Mouse (Mus musculus): ENCODE measurements at regions not wholly inside any gene's neighbourhood (a gene's known extent, or its start where the extent isn't known, plus 50 kb on each side); places are given as distances from the start of the nearest gene placed in this dataset.

GRCm38 (mm10) chr6:31061813-31062212 lies 102.9 kb upstream of the Klf14 start:
- in situ Hi-C loops (cut with MboI, MseI), result no loop called here

DNA sequence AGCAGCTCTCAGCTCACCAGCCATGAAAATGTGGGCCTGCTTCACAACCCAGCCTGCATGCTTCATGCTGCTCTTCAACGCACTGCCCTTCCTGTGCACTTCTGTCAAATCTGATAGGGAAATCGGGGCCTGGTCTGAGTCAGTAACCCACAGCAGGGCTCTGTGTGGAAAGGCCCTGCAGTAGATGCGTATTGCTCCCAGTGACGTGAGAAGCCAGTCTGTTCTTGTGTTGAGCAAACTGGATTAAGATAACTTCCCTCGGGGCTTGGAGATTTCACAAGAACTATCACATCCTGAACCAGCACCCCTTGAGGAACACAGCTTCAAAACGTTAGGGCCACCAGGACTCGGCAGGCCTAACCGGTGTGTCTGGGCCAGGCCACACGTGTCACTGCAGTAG lies 106.5 kb upstream of the Klf14 start:
- in situ Hi-C loops (cut with MboI, MseI), result no loop called here

DNA sequence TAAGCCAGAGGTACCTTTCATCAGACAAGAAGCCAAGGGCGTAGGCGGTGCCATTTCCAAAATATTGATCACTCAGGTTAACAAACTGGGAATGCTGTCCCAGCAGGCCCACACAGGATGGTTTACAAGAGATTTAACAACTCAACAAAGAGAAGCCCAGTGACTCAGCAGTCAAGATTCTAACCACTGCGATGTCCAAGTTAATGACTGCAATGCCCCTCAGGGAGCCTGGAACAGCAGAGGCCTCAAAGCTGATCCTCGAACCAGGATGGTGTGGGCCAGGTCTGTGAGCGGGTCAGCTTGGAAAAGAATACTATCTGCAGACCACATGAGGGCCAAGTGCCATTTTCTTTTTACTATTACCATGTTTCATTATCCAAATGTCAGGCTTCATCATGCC lies 108.0 kb upstream of the Klf14 start:
- in situ Hi-C loops (cut with MboI, MseI), result no loop called here

DNA sequence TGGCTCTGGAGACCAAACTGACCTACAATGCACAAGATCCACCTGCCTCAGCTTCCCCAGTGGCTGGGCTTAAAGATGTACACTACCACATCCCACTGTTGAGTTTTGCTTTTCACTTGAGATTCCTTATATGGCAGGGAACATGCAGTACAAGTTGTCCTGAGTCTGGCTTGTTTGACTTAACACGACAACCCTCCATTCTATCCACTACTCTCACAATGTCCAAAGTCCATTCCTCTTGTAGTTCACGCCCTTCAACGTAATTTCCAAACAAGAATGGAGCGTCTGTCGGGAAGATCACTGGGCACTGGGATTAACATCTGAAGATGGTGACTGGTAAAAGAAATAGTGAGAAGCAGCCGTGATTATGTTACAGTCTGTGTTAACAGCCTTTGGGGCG lies 108.6 kb upstream of the Klf14 start:
- in situ Hi-C loops (cut with MboI, MseI), result no loop called here

DNA sequence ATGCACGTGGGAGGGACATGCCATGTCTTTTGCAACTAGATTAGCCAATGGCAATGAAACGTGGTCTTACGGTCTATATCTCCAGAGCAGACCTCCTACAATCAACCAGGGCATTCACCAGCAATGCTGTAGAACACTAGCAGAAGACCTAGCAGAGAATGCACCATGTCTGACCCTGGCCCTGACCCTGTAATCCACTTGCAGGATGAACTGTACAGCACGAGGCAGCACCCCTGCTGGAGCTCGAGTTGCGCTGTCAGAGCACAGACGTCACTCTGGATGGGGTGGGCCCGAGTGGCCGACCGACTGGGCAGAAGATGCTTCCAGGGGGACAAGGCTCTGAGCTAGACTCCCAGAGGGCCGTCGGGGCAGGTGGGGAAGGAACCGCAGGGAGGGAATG lies 110.4 kb upstream of the Klf14 start:
- in situ Hi-C loops (cut with MboI, MseI), result no loop called here

DNA sequence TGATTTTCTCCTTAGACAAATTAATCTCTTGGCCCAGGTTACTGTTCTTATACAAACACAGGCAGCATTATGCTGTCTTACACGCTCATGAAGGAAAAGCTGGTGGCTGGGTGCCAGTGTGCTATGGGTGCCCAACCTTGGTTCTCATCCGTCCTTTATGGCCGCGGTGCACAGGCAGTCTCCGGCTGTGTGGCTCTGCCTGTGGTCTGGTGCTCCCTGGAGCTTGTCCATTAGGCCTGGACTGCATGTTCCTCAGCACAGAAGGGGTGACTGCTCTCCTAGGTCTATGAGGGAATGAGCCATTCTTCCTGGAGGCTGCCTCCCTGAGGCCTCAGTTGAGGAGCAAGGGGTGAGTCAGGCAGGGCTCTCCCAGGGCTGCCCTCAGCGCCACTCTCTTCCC lies 111.7 kb upstream of the Klf14 start:
- in situ Hi-C loops (cut with MboI, MseI), result no loop called here

GRCm38 (mm10) chr6:31070966-31071365 lies 112.1 kb upstream of the Klf14 start:
- in situ Hi-C loops (cut with MboI, MseI), result no loop called here

- in situ Hi-C loops (cut with MboI, MseI), result no loop called here
These were observed 113.2 kb upstream of the Klf14 start for GRCm38 (mm10) chr6:31072072-31072471.

GRCm38 (mm10) chr6:31072559-31072958 lies 113.7 kb upstream of the Klf14 start:
- in situ Hi-C loops (cut with MboI, MseI), result no loop called here

- in situ Hi-C loops (cut with MboI, MseI), result no loop called here
These were observed 114.5 kb upstream of the Klf14 start for GRCm38 (mm10) chr6:31073338-31073737.

DNA sequence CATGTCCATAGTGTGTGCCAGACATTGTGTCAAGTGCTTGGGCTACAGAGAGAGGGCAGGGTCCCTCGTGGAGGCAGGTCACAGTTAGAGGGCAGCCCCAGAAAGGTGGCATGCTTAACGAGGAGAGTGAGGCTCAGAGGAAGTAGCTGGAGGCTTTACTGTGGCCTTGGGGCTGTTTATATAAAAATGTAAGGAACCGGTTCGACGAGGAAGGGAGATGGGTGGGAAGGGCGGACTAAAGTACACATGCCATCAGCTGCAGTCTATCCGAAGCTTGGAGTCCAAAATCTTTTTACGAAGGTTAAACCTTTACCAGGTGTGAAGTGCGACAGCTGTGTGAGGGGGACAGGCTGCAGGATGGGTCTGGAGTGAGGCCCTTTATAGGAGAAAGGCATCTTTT lies 115.5 kb upstream of the Klf14 start:
- in situ Hi-C loops (cut with MboI, MseI), result no loop called here

DNA sequence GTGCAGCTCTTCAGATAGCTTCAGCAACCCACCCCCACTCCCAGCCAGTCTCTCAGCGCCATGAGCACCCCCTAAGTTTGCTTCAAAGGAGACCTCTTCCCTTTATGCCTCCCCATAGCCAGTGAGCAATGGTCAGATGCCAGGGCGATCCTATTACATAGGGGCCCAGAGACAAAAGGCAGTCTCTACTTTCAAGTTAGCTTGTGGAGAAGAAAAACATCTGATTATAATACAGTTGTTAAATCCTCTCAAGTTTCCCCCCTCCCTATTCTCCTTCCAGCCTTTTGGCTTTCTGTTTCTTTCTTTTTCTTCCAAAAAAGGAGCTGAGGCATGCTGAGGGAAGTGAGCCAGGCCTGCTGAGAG lies 116.3 kb upstream of the Klf14 start:
- in situ Hi-C loops (cut with MboI, MseI), result no loop called here

DNA sequence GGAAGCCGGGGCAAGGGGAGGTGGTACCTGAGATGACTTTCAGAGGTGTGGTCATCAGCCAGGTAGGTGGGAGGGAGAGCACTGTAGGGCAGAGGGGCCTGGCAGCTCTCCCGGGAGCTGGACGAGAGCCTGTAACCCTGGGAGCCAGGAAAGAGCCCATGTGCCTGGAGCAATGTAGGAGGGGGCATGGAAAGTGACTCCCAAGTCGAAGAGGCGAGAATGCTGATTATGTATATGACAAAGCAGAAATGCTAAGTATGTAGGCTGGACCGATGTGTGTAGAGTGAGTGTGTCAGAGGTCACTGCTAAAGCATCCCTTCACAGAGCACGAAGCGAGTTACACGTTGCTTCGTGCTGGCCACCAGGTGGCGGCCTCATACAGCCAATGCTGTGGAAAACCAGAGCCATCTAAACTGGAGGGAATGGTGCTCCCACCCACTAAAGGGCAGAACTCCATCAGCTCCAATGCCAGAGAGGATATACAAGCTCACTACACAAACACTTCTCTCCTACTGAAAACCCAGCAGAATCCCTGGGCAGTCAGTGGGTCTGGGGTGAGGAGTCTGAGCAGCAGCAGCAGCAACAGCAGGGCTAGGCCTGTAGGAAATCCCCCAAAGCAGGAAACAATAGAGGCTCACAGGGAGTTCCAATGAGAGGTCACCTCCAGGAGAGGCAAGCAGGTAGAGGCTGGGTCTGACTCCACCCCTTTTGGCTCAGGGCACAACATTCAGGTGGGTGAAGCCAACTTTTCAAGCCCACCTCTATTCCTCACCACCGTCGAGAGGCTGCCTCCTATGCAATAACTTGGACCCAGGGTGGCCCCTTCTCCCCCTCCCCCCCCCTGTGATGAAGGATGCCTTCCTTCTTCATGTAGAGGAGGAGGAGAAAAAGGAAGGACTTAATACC lies 116.9 kb upstream of the Klf14 start:
- in situ Hi-C loops (cut with MboI, MseI), result no loop called here

DNA sequence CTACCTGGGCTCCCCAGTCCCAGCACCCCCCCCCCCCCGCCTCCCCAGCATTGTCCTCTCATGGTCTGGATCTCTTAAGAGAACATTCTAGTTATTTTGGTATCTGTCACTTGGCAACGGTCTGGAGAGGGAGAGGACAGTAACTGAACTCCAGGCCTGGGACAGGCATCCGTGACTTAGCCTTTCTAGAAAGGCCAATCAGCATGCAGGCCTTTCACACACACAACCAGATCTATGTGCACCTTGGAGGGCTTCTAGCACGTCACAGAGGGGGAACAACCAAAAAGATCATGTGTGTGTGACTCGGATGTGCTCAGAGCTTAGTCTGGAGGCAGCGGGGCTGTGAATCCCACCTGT lies 117.6 kb upstream of the Klf14 start:
- in situ Hi-C loops (cut with MboI, MseI), result no loop called here

DNA sequence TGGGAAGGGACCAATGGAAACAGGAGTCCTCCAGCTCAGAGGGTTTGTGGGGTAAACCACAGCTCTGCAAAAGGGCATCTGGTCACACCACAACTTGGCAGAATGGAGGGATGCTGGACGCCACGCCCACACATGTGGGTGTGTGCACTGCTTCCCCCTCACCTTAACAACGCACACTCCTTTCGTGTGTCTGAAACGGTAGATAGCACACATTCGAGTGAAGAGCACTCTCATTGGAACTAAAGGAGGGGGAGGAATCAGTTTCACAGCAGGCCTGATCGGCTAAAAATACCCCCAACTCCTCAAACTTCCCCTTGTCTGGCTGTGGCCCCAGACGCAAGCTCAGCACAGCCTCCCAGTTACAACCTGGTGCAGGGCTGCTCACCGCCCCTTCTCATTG lies 118.3 kb upstream of the Klf14 start:
- in situ Hi-C loops (cut with MboI, MseI), result no loop called here

DNA sequence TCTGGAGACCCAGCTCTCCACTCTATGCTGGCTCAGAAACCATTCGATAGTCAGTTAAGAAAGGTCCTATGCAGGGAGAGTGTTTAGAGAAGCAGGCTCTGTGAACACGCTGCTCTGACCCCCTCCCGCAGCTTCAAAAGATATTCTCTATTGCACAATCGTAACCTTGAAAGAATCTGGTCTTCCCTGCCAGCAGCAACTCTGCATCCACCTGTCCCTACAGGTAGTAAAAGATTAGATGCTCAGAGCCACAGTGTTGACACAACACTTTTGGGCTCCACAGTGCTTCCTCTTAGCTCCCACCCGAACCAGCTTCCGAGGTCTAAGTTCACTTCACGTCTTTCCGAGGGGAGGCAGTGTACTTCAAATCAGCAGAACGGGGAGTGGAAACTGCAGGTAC lies 118.9 kb upstream of the Klf14 start:
- in situ Hi-C loops (cut with MboI, MseI), result no loop called here

GRCm38 (mm10) chr6:31078413-31078812 lies 119.5 kb upstream of the Klf14 start:
- in situ Hi-C loops (cut with MboI, MseI), result no loop called here

GRCm38 (mm10) chr6:31079586-31080259 lies 120.8 kb upstream of the Klf14 start:
- in situ Hi-C loops (cut with MboI, MseI), result loop anchor here (5.0 kb wide), 1 partner anchor 98 kb away; no protein-coding TSS in a partner anchor

DNA sequence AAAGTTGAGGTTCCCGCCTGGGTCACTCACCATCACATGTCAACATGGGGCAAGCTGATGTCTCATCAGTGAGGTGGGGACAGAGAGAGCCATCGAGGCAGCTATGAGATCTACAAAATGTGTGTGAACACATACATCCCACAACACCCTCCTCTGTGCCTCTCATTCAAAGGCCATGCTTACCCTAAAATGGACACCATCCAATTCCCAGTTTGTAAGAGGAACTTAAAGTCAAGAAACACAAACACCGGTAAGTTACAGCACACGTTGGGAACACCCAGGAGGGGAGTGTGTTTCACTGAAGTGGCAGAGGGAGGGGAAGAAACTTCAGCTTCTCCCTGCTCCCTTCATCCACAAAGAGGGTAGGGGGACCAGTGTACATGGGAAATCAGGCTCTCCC lies 121.4 kb upstream of the Klf14 start:
- in situ Hi-C loops (cut with MboI, MseI), result loop anchor here (5.0 kb wide), 1 partner anchor 97 kb away; no protein-coding TSS in a partner anchor

GRCm38 (mm10) chr6:31080691-31081090 lies 121.8 kb upstream of the Klf14 start:
- in situ Hi-C loops (cut with MboI, MseI), result loop anchor here (5.0 kb wide), 1 partner anchor 97 kb away; no protein-coding TSS in a partner anchor

DNA sequence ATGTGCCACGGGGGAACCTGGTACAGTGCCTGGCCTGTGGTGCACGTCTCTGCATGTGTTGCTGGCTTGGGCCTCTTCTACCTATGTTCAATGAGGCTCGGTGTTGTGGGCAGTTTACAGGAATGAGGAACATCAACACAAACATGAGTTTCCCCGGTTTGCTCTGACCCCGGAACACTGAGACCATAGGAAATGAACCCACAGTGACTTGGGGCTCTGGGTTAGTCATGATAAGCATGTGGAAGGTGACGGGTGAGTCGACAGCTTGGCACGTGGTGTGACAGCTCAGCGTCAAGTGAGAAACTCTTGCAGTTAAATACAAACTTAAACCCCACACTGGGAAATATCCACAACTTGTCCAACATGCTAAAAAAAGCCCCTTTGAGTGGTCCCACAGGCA lies 122.4 kb upstream of the Klf14 start:
- in situ Hi-C loops (cut with MboI, MseI), result loop anchor here (5.0 kb wide), 1 partner anchor 96 kb away; no protein-coding TSS in a partner anchor

DNA sequence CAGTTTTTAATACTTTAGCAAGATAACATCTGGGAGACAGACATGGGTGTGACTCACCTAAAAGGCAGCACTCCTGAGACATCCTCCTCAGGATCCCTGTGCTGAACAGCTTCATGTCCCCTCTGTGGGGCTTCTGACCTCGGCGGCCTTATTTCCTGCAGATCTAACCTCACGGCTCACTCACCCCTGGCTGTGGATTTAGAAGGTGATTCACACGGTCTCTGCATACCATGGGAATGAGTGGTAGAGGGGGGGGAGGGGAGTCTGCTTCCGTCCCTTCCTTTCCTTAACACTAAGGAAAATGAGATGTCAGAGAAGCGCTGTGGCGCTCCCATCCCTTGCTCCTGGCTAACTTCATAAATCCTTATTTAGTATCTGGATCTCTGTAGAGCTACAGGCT lies 123.1 kb upstream of the Klf14 start:
- in situ Hi-C loops (cut with MboI, MseI), result loop anchor here (5.0 kb wide), 1 partner anchor 95 kb away; no protein-coding TSS in a partner anchor

All from T-helper 17 cell (primary cell).